Mouse (Mus musculus): ENCODE results near the gene Aplp2.

DNA sequence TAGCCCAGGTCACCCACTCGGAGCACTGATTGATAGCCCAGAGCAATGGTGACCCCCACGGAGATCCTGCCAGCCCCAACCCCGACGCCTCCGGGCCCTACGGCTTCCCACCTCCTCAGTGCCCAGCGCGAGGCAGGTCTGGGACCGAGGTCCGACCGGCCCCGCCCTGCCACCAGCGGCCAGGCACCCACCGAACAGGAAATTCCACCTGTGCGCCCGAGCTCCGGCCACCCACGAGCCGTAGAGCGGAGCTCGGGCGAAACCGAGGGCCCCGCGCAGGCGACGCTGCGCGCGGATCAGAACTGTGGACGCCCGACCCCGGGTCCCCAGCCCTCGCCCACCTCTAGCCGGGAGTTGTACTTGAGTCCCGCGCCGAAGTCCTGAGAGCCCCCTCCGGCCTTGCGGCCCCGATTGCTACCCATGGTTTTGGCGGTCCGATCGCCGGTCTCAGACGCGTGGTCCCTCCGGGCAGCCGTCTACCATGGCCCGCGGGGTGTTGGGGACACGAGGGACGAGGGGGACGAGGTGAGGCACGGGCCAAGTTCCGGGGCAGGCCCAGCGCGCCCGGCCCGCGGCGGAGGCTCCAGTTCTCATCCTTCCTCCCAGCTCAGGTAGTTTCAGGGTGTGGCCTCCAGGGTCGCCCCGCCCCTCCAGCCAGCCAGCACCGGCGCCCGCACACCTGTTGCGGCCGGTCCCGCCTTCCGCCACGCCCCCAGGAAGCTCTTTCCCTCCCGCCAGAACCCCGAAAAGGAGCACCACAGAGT lies 80.2 kb downstream of the Aplp2 start, which contains the start of gene St14:
- TF ChIP-seq POLR2A (IDR thresholded peaks at IDR 0.05; ENCODE audit: low read depth, low read length) (no peak), CTCF (IDR thresholded peaks at IDR 0.05; ENCODE audit: extremely low read depth, insufficient read depth, insufficient read length, insufficient replicate concordance) (no peak)

Measured in spleen, adult 2 months (tissue).